8 mouse cellular contexts compared by ENCODE assay signal in the genomic region with DNA sequence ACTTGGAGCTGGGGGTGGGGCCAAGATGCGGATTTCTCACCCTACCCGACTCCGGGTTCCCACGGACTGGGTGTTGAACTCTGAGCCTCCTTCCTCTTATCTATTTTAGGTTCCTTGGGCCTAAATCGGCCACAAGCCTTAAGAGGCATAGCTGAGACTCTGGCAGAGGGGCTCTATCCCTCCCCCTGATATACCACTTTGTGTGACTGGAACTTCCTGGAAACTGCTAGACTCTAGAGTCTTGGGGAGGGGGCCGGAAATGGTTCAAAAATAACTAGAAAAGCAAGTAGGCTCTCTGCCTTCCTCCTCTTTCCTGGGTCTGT. TPM values are rescaled to one million over a fixed set of nuclear protein-coding genes. Genes with fewer than 3 reads are reported as not detected.
DNase-seq lines count a peak whose midpoint lies in the region; ATAC-seq lines count a peak whose summit lies in the region.

No protein-coding gene starts in this region.

- ATAC-seq in hindbrain, embryonic 13.5 days (ENCODE audit: low FRiP score) = peak; percentile 22; the same call in 1 of the 2 replicates
- ATAC-seq in limb, embryonic 15.5 days (ENCODE audit: insufficient number of reproducible peaks, low FRiP score, low TSS enrichment, low read depth) = no peak
- no peak for ATAC-seq in midbrain, embryonic 16.5 days

- 0 out of 2 replicates have a peak, but pooled peaks cover 2% of the 10 kb centered on the region for H3K9me3 ChIP-seq in erythroblast, embryonic 14.5 days (ENCODE audit: control insufficient read depth, low read length)
- H3K9me3 ChIP-seq in hindbrain, embryonic 13.5 days = no peaks in the 10 kb centered on the region
- no peaks in the 10 kb centered on the region for H3K9me3 ChIP-seq in limb, embryonic 15.5 days
- H3K9me3 ChIP-seq in midbrain, embryonic 16.5 days (replicated peaks; ENCODE audit: control insufficient read depth, low read length, poor library complexity, severe bottlenecking) = no peaks in the 10 kb centered on the region

- H3K36me3 ChIP-seq in erythroblast, embryonic 14.5 days (ENCODE audit: control insufficient read depth) = no peaks in the 10 kb centered on the region; the same call in 1 of the 2 replicates
- 0 out of 2 replicates have a peak, but pooled peaks cover 3% of the 10 kb centered on the region for H3K36me3 ChIP-seq in hindbrain, embryonic 13.5 days
- H3K36me3 ChIP-seq in limb, embryonic 15.5 days = peaks cover 2% of the 10 kb centered on the region; the same call in 1 of the 2 replicates
- H3K36me3 ChIP-seq in midbrain, embryonic 16.5 days (ENCODE audit: control insufficient read depth, insufficient read depth, low read length) = no peaks in the 10 kb centered on the region

- peak overlapping the region; percentile 96 for H3K4me2 ChIP-seq in hindbrain, embryonic 13.5 days
- peak overlapping the region; percentile 83 for H3K4me2 ChIP-seq in limb, embryonic 15.5 days
- peak overlapping the region; percentile 60 for H3K4me2 ChIP-seq in midbrain, embryonic 16.5 days (ENCODE audit: low read length)

- no peaks in the 10 kb centered on the region for H3K27me3 ChIP-seq in erythroblast, embryonic 14.5 days (ENCODE audit: control insufficient read depth)
- no peaks in the 10 kb centered on the region for H3K27me3 ChIP-seq in hindbrain, embryonic 13.5 days
- H3K27me3 ChIP-seq in limb, embryonic 15.5 days = no peaks in the 10 kb centered on the region
- H3K27me3 ChIP-seq in midbrain, embryonic 16.5 days (ENCODE audit: control insufficient read depth, insufficient read depth, low read depth, low read length) = no peaks in the 10 kb centered on the region

- H3K27ac ChIP-seq in hindbrain, embryonic 13.5 days = peak overlapping the region; percentile 70; the same call in 1 of the 2 replicates
- peak overlapping the region; percentile 19; the same call in 1 of the 2 replicates for H3K27ac ChIP-seq in limb, embryonic 15.5 days
- H3K27ac ChIP-seq in midbrain, embryonic 16.5 days (ENCODE audit: low read length) = no peak overlapping the region

- H3K4me3 ChIP-seq in erythroblast, embryonic 14.5 days (replicated peaks) = peak overlapping the region; percentile 81
- peak overlapping the region; percentile 78 for H3K4me3 ChIP-seq in hindbrain, embryonic 13.5 days
- peak overlapping the region; percentile 71 for H3K4me3 ChIP-seq in limb, embryonic 15.5 days
- H3K4me3 ChIP-seq in midbrain, embryonic 16.5 days (ENCODE audit: low read depth, low read length) = peak overlapping the region; percentile 64

- 20% methylated on average over 6 of the region's 6 CpGs for WGBS in hindbrain, embryonic 13.5 days
- 13% methylated on average over 6 of the region's 6 CpGs for WGBS in limb, embryonic 15.5 days
- 16% methylated on average over 6 of the region's 6 CpGs for WGBS in midbrain, embryonic 16.5 days

- peak overlapping the region; percentile 86 for H3K9ac ChIP-seq in hindbrain, embryonic 13.5 days
- peak overlapping the region; percentile 67; the same call in 1 of the 2 replicates for H3K9ac ChIP-seq in limb, embryonic 15.5 days
- H3K9ac ChIP-seq in midbrain, embryonic 16.5 days (ENCODE audit: low read depth, low read length) = peak overlapping the region; percentile 80

- peak; percentile 43 for DNase-seq in adrenal gland, adult 2 months
- DNase-seq in adrenal gland, adult 8-10 months = no peak
- DNase-seq in MEL-GATA-1-ER (ENCODE audit: extremely low read depth, low read depth) = peak; percentile 72
- DNase-seq in thymus, postnatal 25 days = peak; percentile 78

- peaks cover 50% of the 10 kb centered on the region for H3K4me1 ChIP-seq in erythroblast, embryonic 14.5 days (ENCODE audit: control insufficient read depth)
- peaks cover 21% of the 10 kb centered on the region for H3K4me1 ChIP-seq in hindbrain, embryonic 13.5 days (replicated peaks)
- H3K4me1 ChIP-seq in limb, embryonic 15.5 days = peaks cover 22% of the 10 kb centered on the region
- peaks cover 13% of the 10 kb centered on the region for H3K4me1 ChIP-seq in midbrain, embryonic 16.5 days (ENCODE audit: control insufficient read depth, insufficient read depth, low read length)

RNA-seq across cellular contexts. Expression of a gene that starts 1.0 kb away (rescaled TPM):
- total RNA-seq in adrenal gland, adult 2 months (2021) = 10 to 100 TPM; 30.9 to 56.0 TPM
- 27.1 and 27.2 TPM in 2 replicates for polyA plus RNA-seq in adrenal gland, adult 2 months (2012; rRNA removed)
- total RNA-seq in adrenal gland, adult 8-10 months (2022) = 100 to 1,000 TPM in 1 of 4 experiments, 10 to 100 TPM in 3; 39.0 to 103 (median 67.3) TPM
- 0.76 and 0.82 TPM in 2 replicates for polyA plus RNA-seq in erythroblast, embryonic 14.5 days (2012)
- 68.1 and 73.8 TPM in 2 replicates for polyA plus RNA-seq in hindbrain, embryonic 13.5 days (2015; fragmentation: Nextera tagmentation; extraction: Ambion mirVana)
- polyA plus RNA-seq in limb, embryonic 15.5 days (2015; fragmentation: Nextera tagmentation; extraction: Ambion mirVana) = 137 and 150 TPM in 2 replicates
- 65.5 and 69.1 TPM in 2 replicates for polyA plus RNA-seq in midbrain, embryonic 16.5 days (2015; fragmentation: Nextera tagmentation; extraction: Ambion mirVana)

RNA-seq across cellular contexts. Expression of a gene that starts 9.3 kb away (rescaled TPM):
- total RNA-seq in adrenal gland, adult 2 months (2021) = not detected
- not detected in 2 replicates for polyA plus RNA-seq in adrenal gland, adult 2 months (2012; rRNA removed)
- under 1 TPM in 1 of 4 experiments, not detected in 3; 0.23 TPM for total RNA-seq in adrenal gland, adult 8-10 months (2022)
- not detected in 2 replicates for polyA plus RNA-seq in erythroblast, embryonic 14.5 days (2012)
- 0.62 and 0.71 TPM in 2 replicates for polyA plus RNA-seq in hindbrain, embryonic 13.5 days (2015; fragmentation: Nextera tagmentation; extraction: Ambion mirVana)
- polyA plus RNA-seq in limb, embryonic 15.5 days (2015; fragmentation: Nextera tagmentation; extraction: Ambion mirVana) = 42.3 and 43.2 TPM in 2 replicates
- 1.6 and 2.1 TPM in 2 replicates for polyA plus RNA-seq in midbrain, embryonic 16.5 days (2015; fragmentation: Nextera tagmentation; extraction: Ambion mirVana)

RNA-seq across cellular contexts. Expression of a gene that starts 30.3 kb away (rescaled TPM):
- 10 to 100 TPM in 1 of 2 experiments, 1 to 10 TPM in 1; 6.0 to 20.3 TPM for total RNA-seq in adrenal gland, adult 2 months (2021)
- polyA plus RNA-seq in adrenal gland, adult 2 months (2012; rRNA removed) = 36.0 and 42.9 TPM in 2 replicates
- total RNA-seq in adrenal gland, adult 8-10 months (2022) = 10 to 100 TPM; 11.9 to 24.1 (median 18.5) TPM
- 36.6 and 42.6 TPM in 2 replicates for polyA plus RNA-seq in erythroblast, embryonic 14.5 days (2012)
- 89.2 and 90.3 TPM in 2 replicates for polyA plus RNA-seq in hindbrain, embryonic 13.5 days (2015; fragmentation: Nextera tagmentation; extraction: Ambion mirVana)
- 55.3 and 60.1 TPM in 2 replicates for polyA plus RNA-seq in limb, embryonic 15.5 days (2015; fragmentation: Nextera tagmentation; extraction: Ambion mirVana)
- 98.9 and 117 TPM in 2 replicates for polyA plus RNA-seq in midbrain, embryonic 16.5 days (2015; fragmentation: Nextera tagmentation; extraction: Ambion mirVana)

RNA-seq across cellular contexts. Expression of a gene that starts 33.7 kb away (rescaled TPM):
- 10 to 100 TPM; 27.3 to 38.5 TPM for total RNA-seq in adrenal gland, adult 2 months (2021)
- 11.7 and 14.4 TPM in 2 replicates for polyA plus RNA-seq in adrenal gland, adult 2 months (2012; rRNA removed)
- total RNA-seq in adrenal gland, adult 8-10 months (2022) = 10 to 100 TPM; 33.0 to 52.0 (median 41.8) TPM
- 3.5 and 4.6 TPM in 2 replicates for polyA plus RNA-seq in erythroblast, embryonic 14.5 days (2012)
- polyA plus RNA-seq in hindbrain, embryonic 13.5 days (2015; fragmentation: Nextera tagmentation; extraction: Ambion mirVana) = 16.3 and 17.1 TPM in 2 replicates
- 13.1 and 18.4 TPM in 2 replicates for polyA plus RNA-seq in limb, embryonic 15.5 days (2015; fragmentation: Nextera tagmentation; extraction: Ambion mirVana)
- polyA plus RNA-seq in midbrain, embryonic 16.5 days (2015; fragmentation: Nextera tagmentation; extraction: Ambion mirVana) = 17.0 and 18.3 TPM in 2 replicates

RNA-seq across cellular contexts. Expression of a gene that starts 46.2 kb away (rescaled TPM):
- total RNA-seq in adrenal gland, adult 2 months (2021) = 10 to 100 TPM; 51.0 to 60.1 TPM
- polyA plus RNA-seq in adrenal gland, adult 2 months (2012; rRNA removed) = 38.9 and 39.1 TPM in 2 replicates
- total RNA-seq in adrenal gland, adult 8-10 months (2022) = 10 to 100 TPM; 47.3 to 86.4 (median 66.0) TPM
- 4.7 and 5.2 TPM in 2 replicates for polyA plus RNA-seq in erythroblast, embryonic 14.5 days (2012)
- polyA plus RNA-seq in hindbrain, embryonic 13.5 days (2015; fragmentation: Nextera tagmentation; extraction: Ambion mirVana) = 253 and 276 TPM in 2 replicates
- 169 and 174 TPM in 2 replicates for polyA plus RNA-seq in limb, embryonic 15.5 days (2015; fragmentation: Nextera tagmentation; extraction: Ambion mirVana)
- polyA plus RNA-seq in midbrain, embryonic 16.5 days (2015; fragmentation: Nextera tagmentation; extraction: Ambion mirVana) = 228 and 245 TPM in 2 replicates

Comparison
In these comparisons a context has a peak if more than half of its experiments do, and no peak if none do; other contexts are left out.
1. RNA of a gene that starts 1.0 kb away (polyA plus RNA-seq): 137 to 150 TPM in limb, embryonic 15.5 days, 68.1 to 73.8 TPM in hindbrain, embryonic 13.5 days, 65.5 to 69.1 TPM in midbrain, embryonic 16.5 days and 27.1 to 27.2 TPM in adrenal gland, adult 2 months; 0.76 to 0.82 TPM in erythroblast, embryonic 14.5 days; every median in the first group is over 10 times any median in the second.
2. RNA of a gene that starts 9.3 kb away (polyA plus RNA-seq): 42.3 to 43.2 TPM in limb, embryonic 15.5 days; 1.6 to 2.1 TPM in midbrain, embryonic 16.5 days, 0.62 to 0.71 TPM in hindbrain, embryonic 13.5 days, not detected in adrenal gland, adult 2 months and not detected in erythroblast, embryonic 14.5 days; every median in the first group is over 10 times any median in the second.
3. Peak in every context shown above with its lines, with median percentiles within 50 percentile points of each other: H3K4me3 ChIP-seq, H3K4me2 ChIP-seq and H3K9ac ChIP-seq.